8 mouse cellular contexts compared by ENCODE assay signal in genomic region chr4:89876131-89876530, GRCm38 (mm10).
DNase-seq lines count a peak whose midpoint lies in the region; ATAC-seq lines count a peak whose summit lies in the region.
"Not testable (repeated sequence)": the region's sequence is repeated elsewhere in the genome, so short reads cannot be mapped to it uniquely, and the experiment has no call there.

No protein-coding gene starts in this region.

- DNase-seq in embryonic facial prominence, embryonic 11.5 days (ENCODE audit: low spot score); intestine, embryonic 14.5 days (ENCODE audit: low spot score); limb, embryonic 11.5 days (ENCODE audit: low spot score); midbrain, embryonic 14.5 days: not testable (repeated sequence)

- not testable (repeated sequence) for H3K36me3 ChIP-seq in embryonic facial prominence, embryonic 11.5 days (replicated peaks; ENCODE audit: control insufficient read depth, insufficient read depth, low read depth, low read length); forebrain, embryonic 15.5 days; heart, embryonic 16.5 days (ENCODE audit: control insufficient read depth, insufficient read depth); intestine, embryonic 14.5 days (ENCODE audit: control insufficient read depth, insufficient read depth, low read length); limb, embryonic 11.5 days (ENCODE audit: control insufficient read depth, insufficient read depth, low read length); liver, embryonic 16.5 days (ENCODE audit: control insufficient read depth, insufficient read depth); midbrain, embryonic 14.5 days (ENCODE audit: control insufficient read depth, insufficient read depth, low read length); stomach, embryonic 14.5 days (ENCODE audit: control insufficient read depth, insufficient read depth, low read length)

- H3K27me3 ChIP-seq in embryonic facial prominence, embryonic 11.5 days (ENCODE audit: control insufficient read depth, insufficient read depth, low read length); forebrain, embryonic 15.5 days; heart, embryonic 16.5 days (ENCODE audit: control insufficient read depth, insufficient read depth, low read length); intestine, embryonic 14.5 days (replicated peaks; ENCODE audit: control insufficient read depth, insufficient read depth, low read length); limb, embryonic 11.5 days (ENCODE audit: control insufficient read depth, insufficient read depth, low read length); liver, embryonic 16.5 days (ENCODE audit: control insufficient read depth, insufficient read depth, low read depth, low read length); midbrain, embryonic 14.5 days (ENCODE audit: control insufficient read depth, insufficient read depth, low read length); stomach, embryonic 14.5 days (ENCODE audit: control insufficient read depth, insufficient read depth, low read length): not testable (repeated sequence)

- peak overlapping the region; percentile 29 for H3K4me2 ChIP-seq in embryonic facial prominence, embryonic 11.5 days (ENCODE audit: low read depth, low read length)
- H3K4me2 ChIP-seq in forebrain, embryonic 15.5 days (replicated peaks), result peak overlapping the region; percentile 48
- H3K4me2 ChIP-seq in heart, embryonic 16.5 days (ENCODE audit: low read depth, low read length), result peak overlapping the region; percentile 68
- peak overlapping the region; percentile 50 for H3K4me2 ChIP-seq in intestine, embryonic 14.5 days (ENCODE audit: low read length)
- peak overlapping the region; percentile 48 for H3K4me2 ChIP-seq in limb, embryonic 11.5 days (ENCODE audit: low read depth, severe bottlenecking)
- peak overlapping the region; percentile 36; the same call in 1 of the 2 replicates for H3K4me2 ChIP-seq in liver, embryonic 16.5 days (ENCODE audit: low read depth, low read length)
- H3K4me2 ChIP-seq in midbrain, embryonic 14.5 days (ENCODE audit: low read length), result peak overlapping the region; percentile 52
- H3K4me2 ChIP-seq in stomach, embryonic 14.5 days (replicated peaks; ENCODE audit: low read depth, low read length), result peak overlapping the region; percentile 39

- H3K27ac ChIP-seq in embryonic facial prominence, embryonic 11.5 days (replicated peaks; ENCODE audit: low read depth, low read length); forebrain, embryonic 15.5 days (replicated peaks); heart, embryonic 16.5 days (ENCODE audit: low read length); intestine, embryonic 14.5 days (ENCODE audit: low read depth); limb, embryonic 11.5 days (replicated peaks; ENCODE audit: low read depth, low read length); liver, embryonic 16.5 days (ENCODE audit: low read length); midbrain, embryonic 14.5 days (replicated peaks; ENCODE audit: low read depth, low read length); stomach, embryonic 14.5 days (ENCODE audit: low read length): not testable (repeated sequence)

- not testable (repeated sequence) for H3K9me3 ChIP-seq in embryonic facial prominence, embryonic 11.5 days (replicated peaks; ENCODE audit: control insufficient read depth, low read length); forebrain, embryonic 15.5 days; heart, embryonic 16.5 days (replicated peaks; ENCODE audit: control insufficient read depth, low read length); intestine, embryonic 14.5 days (ENCODE audit: control insufficient read depth, low read length); limb, embryonic 11.5 days (ENCODE audit: control insufficient read depth, low read length); liver, embryonic 16.5 days (replicated peaks; ENCODE audit: control insufficient read depth, low read length); midbrain, embryonic 14.5 days (ENCODE audit: control insufficient read depth, low read length); stomach, embryonic 14.5 days (ENCODE audit: control insufficient read depth, low read depth, low read length)

- ATAC-seq in embryonic facial prominence, embryonic 11.5 days (replicated peaks; ENCODE audit: insufficient number of reproducible peaks, low FRiP score, low TSS enrichment, low read depth); heart, embryonic 16.5 days (replicated peaks; ENCODE audit: extremely low read depth, insufficient read depth, low FRiP score); intestine, embryonic 14.5 days (replicated peaks; ENCODE audit: low FRiP score, low TSS enrichment, low read depth); limb, embryonic 11.5 days (ENCODE audit: insufficient number of reproducible peaks, low FRiP score, low TSS enrichment, low read depth); liver, embryonic 16.5 days (ENCODE audit: low read depth); midbrain, embryonic 14.5 days (ENCODE audit: low FRiP score, low TSS enrichment); stomach, embryonic 14.5 days (ENCODE audit: insufficient number of reproducible peaks, insufficient read depth, low FRiP score, low read depth): not testable (repeated sequence)
- ATAC-seq in forebrain, embryonic 15.5 days (replicated peaks), result peak; percentile 60; the same call in 1 of the 2 replicates

- H3K4me3 ChIP-seq in embryonic facial prominence, embryonic 11.5 days (ENCODE audit: low read depth, low read length), result peak overlapping the region; percentile 19
- H3K4me3 ChIP-seq in forebrain, embryonic 15.5 days, result peak overlapping the region; percentile 39
- peak overlapping the region; percentile 43 for H3K4me3 ChIP-seq in heart, embryonic 16.5 days (ENCODE audit: low read length)
- H3K4me3 ChIP-seq in intestine, embryonic 14.5 days (ENCODE audit: low read depth, low read length), result peak overlapping the region; percentile 26
- H3K4me3 ChIP-seq in limb, embryonic 11.5 days (ENCODE audit: low read depth, low read length), result peak overlapping the region; percentile 26
- not testable (repeated sequence) for H3K4me3 ChIP-seq in liver, embryonic 16.5 days (ENCODE audit: low read depth, low read length)
- H3K4me3 ChIP-seq in midbrain, embryonic 14.5 days (replicated peaks; ENCODE audit: low read depth, low read length), result peak overlapping the region; percentile 30
- peak overlapping the region; percentile 13; the same call in 1 of the 2 replicates for H3K4me3 ChIP-seq in stomach, embryonic 14.5 days (ENCODE audit: low read depth, low read length)

- not testable (repeated sequence) for H3K4me1 ChIP-seq in embryonic facial prominence, embryonic 11.5 days (ENCODE audit: control insufficient read depth, insufficient read depth, low read length); forebrain, embryonic 15.5 days; heart, embryonic 16.5 days (ENCODE audit: control insufficient read depth, insufficient read depth, low read length); intestine, embryonic 14.5 days (replicated peaks; ENCODE audit: control insufficient read depth, insufficient read depth, low read length); limb, embryonic 11.5 days (ENCODE audit: control insufficient read depth, insufficient read depth, low read length); liver, embryonic 16.5 days (ENCODE audit: control insufficient read depth, low read depth, low read length); midbrain, embryonic 14.5 days (ENCODE audit: control insufficient read depth, insufficient read depth, low read length); stomach, embryonic 14.5 days (ENCODE audit: control insufficient read depth, insufficient read depth, low read length)

- peak overlapping the region; percentile 52 for H3K9ac ChIP-seq in embryonic facial prominence, embryonic 11.5 days (replicated peaks; ENCODE audit: low read length)
- not testable (repeated sequence) for H3K9ac ChIP-seq in forebrain, embryonic 15.5 days (replicated peaks); intestine, embryonic 14.5 days (ENCODE audit: low read length); limb, embryonic 11.5 days (ENCODE audit: low read length); liver, embryonic 16.5 days (ENCODE audit: low read depth, low read length); midbrain, embryonic 14.5 days (replicated peaks; ENCODE audit: low read length); stomach, embryonic 14.5 days (replicated peaks; ENCODE audit: low read depth, low read length)
- H3K9ac ChIP-seq in heart, embryonic 16.5 days (ENCODE audit: low read length), result 0 out of 2 replicates have a peak overlapping the region, but pooled peaks have one; percentile 34

- WGBS in embryonic facial prominence, embryonic 11.5 days, result 18% methylated on average over 4 of the region's 14 CpGs
- WGBS in forebrain, embryonic 15.5 days, result 18% methylated on average over 8 of the region's 14 CpGs
- WGBS in heart, embryonic 16.5 days, result 22% methylated on average over 7 of the region's 14 CpGs
- WGBS in intestine, embryonic 14.5 days, result 26% methylated on average over 7 of the region's 14 CpGs
- WGBS in limb, embryonic 11.5 days, result 29% methylated on average over 7 of the region's 14 CpGs
- WGBS in liver, embryonic 16.5 days (ENCODE audit: insufficient replicate concordance), result 14% methylated on average over 7 of the region's 14 CpGs
- 18% methylated on average over 7 of the region's 14 CpGs for WGBS in midbrain, embryonic 14.5 days
- 23% methylated on average over 7 of the region's 14 CpGs for WGBS in stomach, embryonic 14.5 days
